Mouse (Mus musculus) splenic B cell, adult 2 months (primary cell): ENCODE measurements around the gene Med13l.

Source experiments
- DNase-seq: peaks from one replicate; pipeline ENCODE4 v3.0.0-alpha.2; 2011; ENCODE audit warnings: low read depth, low spot score
- H3K27me3 ChIP-seq: 2 replicates; pipeline ENCODE4 v1.6.1; 2012; ENCODE audit warnings: mild to moderate bottlenecking, low read length, moderate library complexity, mixed read lengths; ENCODE audit not compliant: control insufficient read depth, poor library complexity, insufficient read depth, severe bottlenecking
- H3K36me3 ChIP-seq: 2 replicates; pipeline ENCODE4 v1.6.1; 2012; ENCODE audit warnings: mild to moderate bottlenecking, low read length, moderate library complexity, mixed read lengths; ENCODE audit not compliant: control insufficient read depth, poor library complexity, insufficient read depth, severe bottlenecking

Gene Med13l

GRCm38 (mm10) chr5:118567395-118567794 lies 6.9 kb downstream of the Med13l start:
- no peaks in the 10 kb centered on the region for H3K36me3 ChIP-seq
- no peak for DNase-seq
- no peaks in the 10 kb centered on the region for H3K27me3 ChIP-seq

GRCm38 (mm10) chr5:118569017-118569416 lies 8.5 kb downstream of the Med13l start:
- no peaks in the 10 kb centered on the region for H3K36me3 ChIP-seq
- DNase-seq = no peak
- H3K27me3 ChIP-seq = no peaks in the 10 kb centered on the region

- Histone ChIP-seq H3K27me3 (no peaks in the 10 kb centered on the region), H3K36me3 (no peaks in the 10 kb centered on the region)
- DNase-seq = no peak
Measured at GRCm38 (mm10) chr5:118569606-118570580, 9.4 kb downstream of the Med13l start.

- no peak for DNase-seq
- Histone ChIP-seq H3K36me3 (no peaks in the 10 kb centered on the region), H3K27me3 (no peaks in the 10 kb centered on the region)
Measured at GRCm38 (mm10) chr5:118571504-118571903, 11.0 kb downstream of the Med13l start.

- H3K27me3 ChIP-seq = no peaks in the 10 kb centered on the region
- no peak for DNase-seq
- no peaks in the 10 kb centered on the region for H3K36me3 ChIP-seq
Measured at GRCm38 (mm10) chr5:118574236-118574635, 13.8 kb downstream of the Med13l start.

- Histone ChIP-seq H3K36me3 (no peaks in the 10 kb centered on the region), H3K27me3 (no peaks in the 10 kb centered on the region)
- no peak for DNase-seq
Measured at GRCm38 (mm10) chr5:118574997-118575396, 14.5 kb downstream of the Med13l start.

- Histone ChIP-seq H3K27me3 (no peaks in the 10 kb centered on the region), H3K36me3 (no peaks in the 10 kb centered on the region)
- peak; percentile 34 for DNase-seq
Measured at GRCm38 (mm10) chr5:118575909-118576308, 15.4 kb downstream of the Med13l start.

GRCm38 (mm10) chr5:118576731-118577130 lies 16.3 kb downstream of the Med13l start:
- no peaks in the 10 kb centered on the region for H3K36me3 ChIP-seq
- no peaks in the 10 kb centered on the region for H3K27me3 ChIP-seq
- no peak for DNase-seq

GRCm38 (mm10) chr5:118585355-118585754 lies 24.9 kb downstream of the Med13l start:
- Histone ChIP-seq H3K27me3 (no peaks in the 10 kb centered on the region), H3K36me3 (no peaks in the 10 kb centered on the region)
- DNase-seq = no peak

GRCm38 (mm10) chr5:118586560-118586959 lies 26.1 kb downstream of the Med13l start:
- H3K36me3 ChIP-seq = no peaks in the 10 kb centered on the region
- H3K27me3 ChIP-seq = no peaks in the 10 kb centered on the region
- DNase-seq = no peak

- Histone ChIP-seq H3K36me3 (no peaks in the 10 kb centered on the region), H3K27me3 (no peaks in the 10 kb centered on the region)
- DNase-seq = no peak
Measured at GRCm38 (mm10) chr5:118588381-118588925, 28.0 kb downstream of the Med13l start.

GRCm38 (mm10) chr5:118589186-118589892 lies 28.9 kb downstream of the Med13l start:
- Histone ChIP-seq H3K36me3 (no peaks in the 10 kb centered on the region), H3K27me3 (no peaks in the 10 kb centered on the region)
- peak; percentile 32 for DNase-seq

GRCm38 (mm10) chr5:118590868-118591267 lies 30.4 kb downstream of the Med13l start:
- no peak for DNase-seq
- H3K27me3 ChIP-seq = no peaks in the 10 kb centered on the region
- no peaks in the 10 kb centered on the region for H3K36me3 ChIP-seq

- peak; percentile 31 for DNase-seq
- 0 out of 2 replicates have a peak, but pooled peaks cover 1% of the 10 kb centered on the region for H3K36me3 ChIP-seq
- H3K27me3 ChIP-seq = no peaks in the 10 kb centered on the region
Measured at GRCm38 (mm10) chr5:118591826-118592499, 31.5 kb downstream of the Med13l start.
